Mouse (Mus musculus) layer of hippocampus, adult 2 months (tissue): ENCODE results near the gene Atrnl1. TPM values are rescaled to one million over a fixed set of nuclear protein-coding genes. Genes with fewer than 3 reads are reported as not detected.

Experiments
- DNase-seq, 2 experiments: peaks; one replicate each; pipeline ENCODE4 v3.0.0; 2022; ENCODE audit warnings: low spot score in 2 of 2
- H3K27ac ChIP-seq: fragments of 200-600 bp; 2 replicates; pipeline ENCODE4 v1.8.1; 2022
- H3K4me3 ChIP-seq: fragments of 200-600 bp; 2 replicates; pipeline ENCODE4 v1.8.1; 2022; ENCODE audit warnings: mild to moderate bottlenecking
- CTCF ChIP-seq: fragments of 200-600 bp; conservative IDR thresholded peaks from 2 replicates; pipeline ENCODE4 v1.8.1; 2022; ENCODE audit warnings: antibody characterized with exemption, mild to moderate bottlenecking, moderate library complexity
- total RNA-seq, 2 experiments: library from RNA; stranded (reverse); gene quantifications; 2 replicates each; pipeline ENCODE4 v1.2.3; 2021

The Atrnl1 gene
- total RNA-seq, 2 experiments from 2014 or later, result 67.2 to 69.7 TPM

- DNase-seq, result no peak
- no peak for TF ChIP-seq CTCF
- no peak overlapping the region for H3K27ac ChIP-seq
- no peak overlapping the region for H3K4me3 ChIP-seq
Measured at GRCm38 (mm10) chr19:58061933-58062332, 451.1 kb downstream of the Atrnl1 start.

- no peak overlapping the region for H3K27ac ChIP-seq
- TF ChIP-seq CTCF, result no peak
- no peak for DNase-seq
- no peak overlapping the region for H3K4me3 ChIP-seq
Measured at GRCm38 (mm10) chr19:58063541-58063940, 452.7 kb downstream of the Atrnl1 start.

- no peak for TF ChIP-seq CTCF
- Histone ChIP-seq H3K27ac (no peak overlapping the region), H3K4me3 (no peak overlapping the region)
- no peak for DNase-seq
Measured at GRCm38 (mm10) chr19:58064116-58065000, 453.5 kb downstream of the Atrnl1 start.

- DNase-seq, result no peak
- H3K4me3 ChIP-seq, result no peak overlapping the region
- H3K27ac ChIP-seq, result no peak overlapping the region
- no peak for TF ChIP-seq CTCF
Measured at GRCm38 (mm10) chr19:58065001-58065314, 454.1 kb downstream of the Atrnl1 start.

GRCm38 (mm10) chr19:58065514-58065913 lies 454.7 kb downstream of the Atrnl1 start:
- DNase-seq, result no peak
- no peak for TF ChIP-seq CTCF
- no peak overlapping the region for H3K27ac ChIP-seq
- no peak overlapping the region for H3K4me3 ChIP-seq

GRCm38 (mm10) chr19:58068114-58068513 lies 457.3 kb downstream of the Atrnl1 start:
- Histone ChIP-seq H3K4me3 (no peak overlapping the region), H3K27ac (no peak overlapping the region)
- no peak for DNase-seq
- TF ChIP-seq CTCF, result no peak

- Histone ChIP-seq H3K4me3 (no peak overlapping the region), H3K27ac (no peak overlapping the region)
- no peak for TF ChIP-seq CTCF
- no peak for DNase-seq
Measured at GRCm38 (mm10) chr19:58068958-58069357, 458.1 kb downstream of the Atrnl1 start.

- no peak overlapping the region for H3K27ac ChIP-seq
- peak; percentile 73 for TF ChIP-seq CTCF
- no peak overlapping the region for H3K4me3 ChIP-seq
- DNase-seq, result no peak
Measured at GRCm38 (mm10) chr19:58072404-58072803, 461.6 kb downstream of the Atrnl1 start.

GRCm38 (mm10) chr19:58072846-58073245 lies 462.0 kb downstream of the Atrnl1 start:
- no peak for DNase-seq
- TF ChIP-seq CTCF, result no peak
- Histone ChIP-seq H3K27ac (no peak overlapping the region), H3K4me3 (no peak overlapping the region)

GRCm38 (mm10) chr19:58075252-58075651 lies 464.4 kb downstream of the Atrnl1 start:
- no peak for DNase-seq
- H3K27ac ChIP-seq, result no peak overlapping the region
- H3K4me3 ChIP-seq, result no peak overlapping the region
- TF ChIP-seq CTCF, result no peak

GRCm38 (mm10) chr19:58076961-58077371 lies 466.1 kb downstream of the Atrnl1 start:
- H3K4me3 ChIP-seq, result peak overlapping the region; percentile 30
- peak overlapping the region; percentile 43; the same call in 1 of the 2 replicates for H3K27ac ChIP-seq
- TF ChIP-seq CTCF, result no peak
- DNase-seq, result no peak

GRCm38 (mm10) chr19:58077529-58078070 lies 466.8 kb downstream of the Atrnl1 start:
- no peak for DNase-seq
- Histone ChIP-seq H3K27ac (no peak overlapping the region), H3K4me3 (no peak overlapping the region)
- no peak for TF ChIP-seq CTCF

- no peak overlapping the region for H3K27ac ChIP-seq
- TF ChIP-seq CTCF, result no peak
- no peak overlapping the region for H3K4me3 ChIP-seq
- no peak for DNase-seq
Measured at GRCm38 (mm10) chr19:58080168-58080567, 469.3 kb downstream of the Atrnl1 start.

- Histone ChIP-seq H3K27ac (no peak overlapping the region), H3K4me3 (no peak overlapping the region)
- DNase-seq, result peak in 1 of 2 experiments; percentile 8
- TF ChIP-seq CTCF, result no peak
Measured at GRCm38 (mm10) chr19:58082751-58083150, 471.9 kb downstream of the Atrnl1 start.
